Mouse (Mus musculus): ENCODE results near the gene Myo18a. TPM values are rescaled to one million over a fixed set of nuclear protein-coding genes. Genes with fewer than 3 reads are reported as not detected.

Gene Myo18a
- 6.7 and 20.0 TPM in 2 replicates for polyA plus RNA-seq (2012; ENCODE audit: insufficient read depth, low replicate concordance)

- H3K4me3 ChIP-seq (replicated peaks), result peak within 1 kb of the TSS; percentile 94
- H3K27me3 ChIP-seq (replicated peaks), result peaks cover 3% of the 10 kb centered on the region
- no peaks in the 10 kb centered on the region; the same call in 1 of the 2 replicates for H3K9me3 ChIP-seq
- no peak for TF ChIP-seq GATA1 (IDR thresholded peaks at IDR 0.05; ENCODE audit: borderline replicate concordance, low read length)
- TF ChIP-seq FLI1 (IDR thresholded peaks at IDR 0.05; ENCODE audit: low read length), result no peak
- peaks cover 56% of the 10 kb centered on the region for H3K4me1 ChIP-seq
- H3K36me3 ChIP-seq (replicated peaks; ENCODE audit: low read length), result no peaks in the 10 kb centered on the region
These were observed at the start of gene Myo18a for GRCm38 (mm10) chr11:77762783-77763672. Gene Myo18a (plus strand): TSS chr11:77763246.

DNA sequence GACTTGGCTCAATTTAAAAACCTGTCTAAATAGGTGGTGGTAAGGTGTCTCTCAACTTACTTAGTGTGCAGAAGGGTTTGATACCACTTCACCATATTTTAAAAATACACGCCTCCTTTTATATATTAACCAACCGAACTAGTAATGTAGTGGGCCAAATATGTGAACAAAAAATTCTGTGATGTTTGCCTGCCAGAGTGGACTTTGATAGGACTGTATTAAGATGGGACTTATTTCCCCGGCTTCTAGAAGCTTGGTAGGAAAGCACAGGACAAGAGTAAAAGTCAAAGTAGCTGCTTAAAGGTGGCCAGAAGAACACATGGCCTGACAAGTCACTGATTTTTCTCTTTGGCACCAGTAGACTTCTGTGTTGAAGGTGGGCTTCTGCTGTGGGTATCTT, 49.3 kb upstream of the Myo18a start:
- Histone ChIP-seq H3K4me3 (replicated peaks) (no peak overlapping the region), H3K36me3 (replicated peaks; ENCODE audit: low read length) (peaks cover 89% of the 10 kb centered on the region), H3K27me3 (replicated peaks) (no peaks in the 10 kb centered on the region), H3K4me1 (peaks cover 6% of the 10 kb centered on the region; the same call in 1 of the 2 replicates), H3K9me3 (no peaks in the 10 kb centered on the region)
- no peak for TF ChIP-seq GATA1 (IDR thresholded peaks at IDR 0.05; ENCODE audit: borderline replicate concordance, low read length)
- no peak for TF ChIP-seq FLI1 (IDR thresholded peaks at IDR 0.05; ENCODE audit: low read length)

GRCm38 (mm10) chr11:77719055-77719454, 44.0 kb upstream of the Myo18a start:
- peaks cover 50% of the 10 kb centered on the region for H3K36me3 ChIP-seq (replicated peaks; ENCODE audit: low read length)
- H3K27me3 ChIP-seq (replicated peaks), result no peaks in the 10 kb centered on the region
- TF ChIP-seq GATA1 (IDR thresholded peaks at IDR 0.05; ENCODE audit: borderline replicate concordance, low read length) (no peak), FLI1 (IDR thresholded peaks at IDR 0.05; ENCODE audit: low read length) (no peak)

DNA sequence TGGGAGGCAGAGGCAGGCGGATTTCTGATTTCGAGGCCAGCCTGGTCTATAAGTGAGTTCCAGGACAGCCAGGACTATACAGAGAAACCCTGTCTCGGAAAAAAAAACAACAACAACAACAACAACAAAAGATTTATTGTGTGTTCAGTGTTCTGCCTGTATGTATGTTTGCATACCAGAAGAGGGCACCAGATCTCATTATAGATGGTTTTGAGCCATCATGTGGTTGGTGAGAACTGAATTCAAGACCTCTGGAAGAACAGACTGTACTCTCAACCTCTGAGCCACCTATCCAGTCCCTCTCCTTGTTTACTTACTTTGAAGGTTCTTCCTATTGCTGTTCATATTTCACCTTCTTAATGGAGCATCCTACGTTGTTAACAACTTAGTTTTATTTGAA, 41.7 kb upstream of the Myo18a start:
- H3K27me3 ChIP-seq (replicated peaks), result no peaks in the 10 kb centered on the region
- TF ChIP-seq GATA1 (IDR thresholded peaks at IDR 0.05; ENCODE audit: borderline replicate concordance, low read length), result no peak
- TF ChIP-seq FLI1 (IDR thresholded peaks at IDR 0.05; ENCODE audit: low read length), result no peak
- no peak overlapping the region for H3K4me3 ChIP-seq (replicated peaks)
- no peaks in the 10 kb centered on the region for H3K4me1 ChIP-seq
- H3K36me3 ChIP-seq (replicated peaks; ENCODE audit: low read length), result peaks cover 30% of the 10 kb centered on the region
- H3K9me3 ChIP-seq, result no peaks in the 10 kb centered on the region

More at GRCm38 (mm10) chr11:77719055-77719454, 44.0 kb upstream of the Myo18a start:
- Histone ChIP-seq H3K9me3 (no peaks in the 10 kb centered on the region), H3K4me1 (no peaks in the 10 kb centered on the region), H3K4me3 (replicated peaks) (no peak overlapping the region)

- no peaks in the 10 kb centered on the region for H3K9me3 ChIP-seq
- no peak for TF ChIP-seq GATA1 (IDR thresholded peaks at IDR 0.05; ENCODE audit: borderline replicate concordance, low read length)
- no peak for TF ChIP-seq FLI1 (IDR thresholded peaks at IDR 0.05; ENCODE audit: low read length)
- peaks cover 7% of the 10 kb centered on the region for H3K27me3 ChIP-seq (replicated peaks)
- H3K4me1 ChIP-seq, result peaks cover 17% of the 10 kb centered on the region
- H3K4me3 ChIP-seq (replicated peaks), result no peak overlapping the region
- H3K36me3 ChIP-seq (replicated peaks; ENCODE audit: low read length), result peaks cover 5% of the 10 kb centered on the region
These were observed 38.3 kb upstream of the Myo18a start for GRCm38 (mm10) chr11:77724766-77725165.

- Histone ChIP-seq H3K9me3 (no peaks in the 10 kb centered on the region), H3K4me3 (replicated peaks) (no peak within 1 kb of the TSS), H3K27me3 (replicated peaks) (peaks cover 7% of the 10 kb centered on the region), H3K4me1 (peaks cover 17% of the 10 kb centered on the region), H3K36me3 (replicated peaks; ENCODE audit: low read length) (peaks cover 5% of the 10 kb centered on the region)
- no peak for TF ChIP-seq GATA1 (IDR thresholded peaks at IDR 0.05; ENCODE audit: borderline replicate concordance, low read length)
- TF ChIP-seq FLI1 (IDR thresholded peaks at IDR 0.05; ENCODE audit: low read length), result no peak
These were observed 37.9 kb upstream of the Myo18a start, which contains the start of gene Cryba1 for GRCm38 (mm10) chr11:77725183-77725582. Gene Cryba1 (minus strand): TSS chr11:77725283.

GRCm38 (mm10) chr11:77728587-77728986, 34.5 kb upstream of the Myo18a start:
- H3K4me3 ChIP-seq (replicated peaks), result no peak overlapping the region
- no peaks in the 10 kb centered on the region for H3K9me3 ChIP-seq
- H3K4me1 ChIP-seq, result peaks cover 25% of the 10 kb centered on the region
- no peaks in the 10 kb centered on the region for H3K36me3 ChIP-seq (replicated peaks; ENCODE audit: low read length)
- peaks cover 16% of the 10 kb centered on the region for H3K27me3 ChIP-seq (replicated peaks)
- TF ChIP-seq FLI1 (IDR thresholded peaks at IDR 0.05; ENCODE audit: low read length) (no peak), GATA1 (IDR thresholded peaks at IDR 0.05; ENCODE audit: borderline replicate concordance, low read length) (no peak)

- Histone ChIP-seq H3K27me3 (replicated peaks) (peaks cover 14% of the 10 kb centered on the region), H3K36me3 (replicated peaks; ENCODE audit: low read length) (no peaks in the 10 kb centered on the region), H3K9me3 (no peaks in the 10 kb centered on the region), H3K4me3 (replicated peaks) (no peak overlapping the region), H3K4me1 (peaks cover 27% of the 10 kb centered on the region)
- TF ChIP-seq FLI1 (IDR thresholded peaks at IDR 0.05; ENCODE audit: low read length) (no peak), GATA1 (IDR thresholded peaks at IDR 0.05; ENCODE audit: borderline replicate concordance, low read length) (no peak)
These were observed 25.8 kb upstream of the Myo18a start for GRCm38 (mm10) chr11:77737289-77737688.

DNA sequence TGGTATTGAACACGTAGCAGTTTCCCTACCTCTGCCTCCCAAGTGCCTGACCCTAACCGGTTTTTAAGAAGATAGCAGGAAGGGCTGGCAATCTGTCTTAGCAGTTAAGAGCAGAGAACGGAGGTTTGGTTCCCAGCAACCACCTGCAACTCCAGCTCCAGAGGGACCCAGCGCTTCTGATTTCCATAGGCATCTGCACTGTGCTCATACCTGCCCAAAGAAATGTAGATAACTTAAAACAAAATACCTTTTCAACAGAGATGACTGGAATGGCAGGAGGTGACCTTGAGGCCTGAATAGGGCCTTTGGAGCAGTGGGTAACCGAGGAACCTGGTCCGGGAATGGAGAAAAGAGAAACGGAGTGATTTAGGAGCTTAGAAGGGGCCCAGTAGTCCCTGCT, 24.5 kb upstream of the Myo18a start:
- Histone ChIP-seq H3K4me1 (peaks cover 22% of the 10 kb centered on the region), H3K36me3 (replicated peaks; ENCODE audit: low read length) (no peaks in the 10 kb centered on the region), H3K27me3 (replicated peaks) (peaks cover 14% of the 10 kb centered on the region), H3K9me3 (no peaks in the 10 kb centered on the region), H3K4me3 (replicated peaks) (no peak overlapping the region)
- no peak for TF ChIP-seq GATA1 (IDR thresholded peaks at IDR 0.05; ENCODE audit: borderline replicate concordance, low read length)
- no peak for TF ChIP-seq FLI1 (IDR thresholded peaks at IDR 0.05; ENCODE audit: low read length)

- Histone ChIP-seq H3K4me1 (peaks cover 21% of the 10 kb centered on the region), H3K4me3 (replicated peaks) (no peak overlapping the region), H3K36me3 (replicated peaks; ENCODE audit: low read length) (no peaks in the 10 kb centered on the region), H3K27me3 (replicated peaks) (peaks cover 18% of the 10 kb centered on the region), H3K9me3 (no peaks in the 10 kb centered on the region)
- TF ChIP-seq GATA1 (IDR thresholded peaks at IDR 0.05; ENCODE audit: borderline replicate concordance, low read length) (no peak), FLI1 (IDR thresholded peaks at IDR 0.05; ENCODE audit: low read length) (no peak)
These were observed 19.1 kb upstream of the Myo18a start for GRCm38 (mm10) chr11:77743966-77744365.
